19 mouse cellular contexts compared by ENCODE assay signal in genomic region chr8:124242913-124243312, GRCm38 (mm10).
"Had no signal": no experiment of that assay in that cellular context is flagged by ENCODE, and none has a peak within 500 bp of the region (broad histone marks: within the 10 kb centered on the region; RNA-seq: fewer than 3 reads in every experiment).

No protein-coding gene starts in this region.

- H3K27ac ChIP-seq: layer of hippocampus, adult 2 months; limb, embryonic 10.5 days; limb, embryonic 13.5 days; liver, embryonic 13.5 days; midbrain, embryonic 10.5 days; midbrain, embryonic 13.5 days; neural tube, embryonic 13.5 days had no signal

- H3K9me3 ChIP-seq: limb, embryonic 10.5 days had no signal

- H3K27me3 ChIP-seq: limb, embryonic 13.5 days; liver, embryonic 13.5 days; midbrain, embryonic 13.5 days; neural tube, embryonic 13.5 days had no signal

- DNase-seq: layer of hippocampus, adult 9-11 months; liver; liver, embryonic 13.5 days; lung, adult 2 months; lung, postnatal 14 days; retina, postnatal 1 day; right cerebral cortex, postnatal 25 days; spleen, adult 18-20 months; thymus, adult 18-20 months had no signal

- H3K4me3 ChIP-seq: layer of hippocampus, adult 2 months; limb, embryonic 10.5 days; limb, embryonic 13.5 days; liver, embryonic 13.5 days; midbrain, embryonic 10.5 days; midbrain, embryonic 13.5 days; myocyte; neural tube, embryonic 13.5 days had no signal

- H3K4me2 ChIP-seq: limb, embryonic 13.5 days; liver, embryonic 13.5 days; midbrain, embryonic 13.5 days; neural tube, embryonic 13.5 days had no signal

- H3K9ac ChIP-seq: limb, embryonic 13.5 days; liver, embryonic 13.5 days; midbrain, embryonic 13.5 days; neural tube, embryonic 13.5 days had no signal

- ATAC-seq: hindbrain, embryonic 16.5 days; intestine, postnatal 0 days; midbrain, embryonic 13.5 days; midbrain, embryonic 16.5 days had no signal
